Mouse (Mus musculus): ENCODE measurements at regions not wholly inside any gene's neighbourhood (a gene's known extent, or its start where the extent isn't known, plus 50 kb on each side); places are given as distances from the start of the nearest gene placed in this dataset.

GRCm38 (mm10) chr2:137357181-137357738 is 240.8 kb upstream of the Jag1 start:
- 79% methylated on average over 13 of the region's 13 CpGs for WGBS
- no peak overlapping the region for H3K27ac ChIP-seq (replicated peaks)
- ATAC-seq (ENCODE audit: low read depth), result no peak

GRCm38 (mm10) chr2:137343736-137344135 is 227.3 kb upstream of the Jag1 start:
- no peak for ATAC-seq (ENCODE audit: low read depth)
- H3K4me1 ChIP-seq (replicated peaks), result no peaks in the 10 kb centered on the region
- WGBS, result 73% methylated on average over 2 of the region's 2 CpGs
- H3K9ac ChIP-seq, result no peak overlapping the region
- no peak overlapping the region for H3K27ac ChIP-seq (replicated peaks)
- no peak overlapping the region for H3K4me3 ChIP-seq
- no peaks in the 10 kb centered on the region for H3K36me3 ChIP-seq
- H3K27me3 ChIP-seq, result no peaks in the 10 kb centered on the region
- no peaks in the 10 kb centered on the region for H3K9me3 ChIP-seq
- no peak overlapping the region for H3K4me2 ChIP-seq

More at GRCm38 (mm10) chr2:137357181-137357738, 240.8 kb upstream of the Jag1 start:
- H3K9ac ChIP-seq, result no peak overlapping the region
- no peaks in the 10 kb centered on the region for H3K4me1 ChIP-seq (replicated peaks)
- H3K9me3 ChIP-seq, result no peaks in the 10 kb centered on the region
- no peak overlapping the region for H3K4me3 ChIP-seq
- no peaks in the 10 kb centered on the region for H3K27me3 ChIP-seq
- H3K4me2 ChIP-seq, result 0 out of 2 replicates have a peak overlapping the region, but pooled peaks have one; percentile 4
- H3K36me3 ChIP-seq, result no peaks in the 10 kb centered on the region

DNA sequence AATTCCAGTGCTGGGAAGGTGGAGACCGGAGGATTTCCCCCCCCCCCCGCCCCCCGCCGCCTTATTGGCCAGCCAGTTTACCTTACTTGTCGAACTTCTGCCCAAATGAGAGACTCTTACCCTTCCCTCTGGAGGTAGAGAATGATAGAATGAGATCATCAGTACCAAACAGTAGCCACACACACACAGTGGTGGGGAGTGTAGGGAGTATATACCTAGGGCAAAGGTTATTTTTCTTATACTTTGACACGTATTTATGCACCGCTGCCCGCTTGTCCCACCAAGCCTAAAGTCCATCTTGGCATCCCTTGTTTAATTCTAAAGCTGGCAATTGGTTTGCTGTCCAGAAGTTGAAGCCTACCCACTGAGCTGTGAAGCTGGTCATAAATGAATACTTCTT is 213.6 kb upstream of the Jag1 start:
- Histone ChIP-seq H3K27ac (replicated peaks) (no peak overlapping the region), H3K9me3 (no peaks in the 10 kb centered on the region), H3K36me3 (no peaks in the 10 kb centered on the region), H3K4me3 (no peak overlapping the region), H3K4me2 (no peak overlapping the region), H3K9ac (no peak overlapping the region), H3K4me1 (replicated peaks) (no peaks in the 10 kb centered on the region), H3K27me3 (no peaks in the 10 kb centered on the region)
- 79% methylated on average over 8 of the region's 8 CpGs for WGBS
- no peak for ATAC-seq (ENCODE audit: low read depth)

DNA sequence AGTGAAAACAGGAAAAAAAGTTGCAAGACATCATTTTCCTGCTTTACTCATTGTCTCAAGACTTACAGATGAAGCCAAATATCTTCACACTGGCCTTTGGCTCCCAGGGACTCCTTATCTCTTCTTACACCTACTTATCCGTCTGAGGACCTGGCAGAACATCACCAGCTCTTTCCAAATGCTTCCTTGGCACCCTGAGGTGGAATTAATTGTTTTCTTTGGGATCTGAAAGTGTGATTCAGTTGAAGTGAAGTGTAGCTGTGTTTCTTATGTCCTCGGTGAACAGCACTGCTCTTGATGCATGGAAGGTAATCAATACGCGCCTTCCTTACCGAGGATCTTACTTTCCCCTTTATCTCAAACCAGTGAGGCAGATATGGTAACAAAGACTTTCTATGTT is 207.0 kb upstream of the Jag1 start:
- 81% methylated on average over 5 of the region's 5 CpGs for WGBS
- Histone ChIP-seq H3K27ac (replicated peaks) (no peak overlapping the region), H3K9me3 (no peaks in the 10 kb centered on the region), H3K9ac (no peak overlapping the region), H3K4me2 (no peak overlapping the region), H3K4me3 (no peak overlapping the region), H3K36me3 (no peaks in the 10 kb centered on the region), H3K4me1 (replicated peaks) (no peaks in the 10 kb centered on the region), H3K27me3 (no peaks in the 10 kb centered on the region)
- no peak for ATAC-seq (ENCODE audit: low read depth)

- H3K27me3 ChIP-seq, result no peaks in the 10 kb centered on the region
- no peak overlapping the region for H3K4me3 ChIP-seq
- no peaks in the 10 kb centered on the region for H3K36me3 ChIP-seq
- H3K4me1 ChIP-seq (replicated peaks), result no peaks in the 10 kb centered on the region
- H3K9me3 ChIP-seq, result no peaks in the 10 kb centered on the region
- WGBS, result 89% methylated on average over 4 of the region's 4 CpGs
- H3K4me2 ChIP-seq, result no peak overlapping the region
- ATAC-seq (ENCODE audit: low read depth), result no peak
- H3K27ac ChIP-seq (replicated peaks), result no peak overlapping the region
- H3K9ac ChIP-seq, result no peak overlapping the region
Measured at GRCm38 (mm10) chr2:137310511-137310910, 194.1 kb upstream of the Jag1 start.

- H3K9me3 ChIP-seq, result no peaks in the 10 kb centered on the region
- peak; percentile 43; the same call in 1 of the 2 replicates for ATAC-seq (ENCODE audit: low read depth)
- no peak overlapping the region for H3K9ac ChIP-seq
- H3K27ac ChIP-seq (replicated peaks), result no peak overlapping the region
- H3K4me1 ChIP-seq (replicated peaks), result no peaks in the 10 kb centered on the region
- 75% methylated on average over 9 of the region's 9 CpGs for WGBS
- H3K4me3 ChIP-seq, result no peak overlapping the region
- no peaks in the 10 kb centered on the region for H3K36me3 ChIP-seq
- no peak overlapping the region for H3K4me2 ChIP-seq
- H3K27me3 ChIP-seq, result no peaks in the 10 kb centered on the region
Measured at GRCm38 (mm10) chr2:137308116-137308515, 191.7 kb upstream of the Jag1 start.

- no peaks in the 10 kb centered on the region for H3K9me3 ChIP-seq
- ATAC-seq (ENCODE audit: low read depth), result no peak
- H3K4me1 ChIP-seq (replicated peaks), result no peaks in the 10 kb centered on the region
- no peak overlapping the region for H3K27ac ChIP-seq (replicated peaks)
- no peak overlapping the region for H3K4me2 ChIP-seq
- no peaks in the 10 kb centered on the region for H3K36me3 ChIP-seq
- H3K27me3 ChIP-seq, result no peaks in the 10 kb centered on the region
- H3K4me3 ChIP-seq, result no peak overlapping the region
- H3K9ac ChIP-seq, result no peak overlapping the region
- WGBS, result 75% methylated on average over 4 of the region's 4 CpGs
Measured at GRCm38 (mm10) chr2:137301474-137302267, 185.2 kb upstream of the Jag1 start.

DNA sequence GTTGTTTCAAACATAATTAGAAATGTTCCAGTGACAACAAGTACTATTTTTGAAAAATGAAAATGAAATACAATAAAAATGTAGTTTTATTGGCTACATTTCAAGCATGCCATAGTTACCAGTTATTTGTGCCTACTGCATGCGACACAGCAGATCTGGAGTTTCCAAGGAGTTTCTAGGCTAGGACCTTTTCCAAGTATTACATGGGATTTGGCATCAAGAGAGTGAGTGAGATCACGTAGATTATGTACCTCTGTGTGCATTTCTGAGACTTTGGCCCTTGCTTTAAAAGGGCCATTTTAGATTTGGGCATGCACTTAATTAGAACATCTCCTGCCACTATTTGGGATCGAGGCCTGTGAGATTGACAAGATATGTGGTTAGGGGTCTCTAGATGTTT is 172.8 kb upstream of the Jag1 start:
- Histone ChIP-seq H3K4me3 (no peak overlapping the region), H3K9ac (no peak overlapping the region), H3K4me1 (replicated peaks) (no peaks in the 10 kb centered on the region), H3K27me3 (no peaks in the 10 kb centered on the region), H3K9me3 (no peaks in the 10 kb centered on the region), H3K27ac (replicated peaks) (no peak overlapping the region), H3K36me3 (no peaks in the 10 kb centered on the region), H3K4me2 (no peak overlapping the region)
- WGBS, result 87% methylated on average over 3 of the region's 3 CpGs
- no peak for ATAC-seq (ENCODE audit: low read depth)

- ATAC-seq (ENCODE audit: low read depth), result no peak
- Histone ChIP-seq H3K4me3 (no peak overlapping the region), H3K9ac (no peak overlapping the region), H3K27me3 (no peaks in the 10 kb centered on the region), H3K27ac (replicated peaks) (no peak overlapping the region), H3K4me2 (no peak overlapping the region), H3K36me3 (no peaks in the 10 kb centered on the region), H3K9me3 (no peaks in the 10 kb centered on the region), H3K4me1 (replicated peaks) (no peaks in the 10 kb centered on the region)
- 69% methylated on average over 5 of the region's 5 CpGs for WGBS
Measured at GRCm38 (mm10) chr2:137271575-137272180, 155.2 kb upstream of the Jag1 start.

- H3K4me3 ChIP-seq, result no peak overlapping the region
- H3K4me1 ChIP-seq (replicated peaks), result no peaks in the 10 kb centered on the region
- 85% methylated on average over 2 of the region's 2 CpGs for WGBS
- H3K9me3 ChIP-seq, result no peaks in the 10 kb centered on the region
- ATAC-seq (ENCODE audit: low read depth), result no peak
- H3K27ac ChIP-seq (replicated peaks), result no peak overlapping the region
- no peak overlapping the region for H3K9ac ChIP-seq
- no peaks in the 10 kb centered on the region for H3K27me3 ChIP-seq
- H3K36me3 ChIP-seq, result no peaks in the 10 kb centered on the region
- no peak overlapping the region for H3K4me2 ChIP-seq
Measured at GRCm38 (mm10) chr2:137262911-137263310, 146.5 kb upstream of the Jag1 start.

- 87% methylated on average over 8 of the region's 8 CpGs for WGBS
- no peaks in the 10 kb centered on the region for H3K9me3 ChIP-seq
- H3K9ac ChIP-seq, result no peak overlapping the region
- H3K27ac ChIP-seq (replicated peaks), result no peak overlapping the region
- H3K4me1 ChIP-seq (replicated peaks), result no peaks in the 10 kb centered on the region
- H3K4me2 ChIP-seq, result no peak overlapping the region
- H3K36me3 ChIP-seq, result no peaks in the 10 kb centered on the region
- H3K4me3 ChIP-seq, result no peak overlapping the region
- H3K27me3 ChIP-seq, result no peaks in the 10 kb centered on the region
- no peak for ATAC-seq (ENCODE audit: low read depth)
Measured at GRCm38 (mm10) chr2:137257847-137258515, 141.5 kb upstream of the Jag1 start.

DNA sequence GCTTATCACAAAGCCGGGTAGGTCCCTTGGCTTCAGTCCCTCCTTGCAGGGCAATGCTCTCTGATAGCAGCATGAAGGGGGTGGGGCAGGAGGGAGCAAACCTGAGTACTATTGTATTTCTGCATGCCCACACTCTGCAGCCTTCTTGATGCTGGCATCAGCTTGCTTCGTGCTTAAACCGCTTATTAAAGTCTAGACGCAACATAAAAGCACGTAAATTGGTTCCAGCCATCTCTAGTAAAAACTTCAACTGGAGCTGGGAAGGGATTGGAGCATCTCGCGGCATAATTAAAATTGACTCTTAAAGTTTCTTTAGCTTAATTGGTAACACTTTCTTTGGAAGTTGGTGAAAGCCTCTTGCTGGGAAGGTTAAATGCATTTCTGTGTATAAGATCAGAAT is 131.5 kb upstream of the Jag1 start:
- Histone ChIP-seq H3K27me3 (no peaks in the 10 kb centered on the region), H3K36me3 (no peaks in the 10 kb centered on the region), H3K4me3 (no peak overlapping the region), H3K9ac (no peak overlapping the region), H3K27ac (replicated peaks) (no peak overlapping the region), H3K4me1 (replicated peaks) (no peaks in the 10 kb centered on the region; the same call in 1 of the 2 replicates), H3K4me2 (no peak overlapping the region), H3K9me3 (no peaks in the 10 kb centered on the region)
- ATAC-seq (ENCODE audit: low read depth), result no peak
- 74% methylated on average over 7 of the region's 7 CpGs for WGBS
